Mouse (Mus musculus) liver, embryonic 15.5 days (tissue): ENCODE measurements around the gene Ptbp1. TPM values are rescaled to one million over a fixed set of nuclear protein-coding genes. Genes with fewer than 3 reads are reported as not detected.
A peak's percentile ranks its signal among the peaks of the same experiment; 100 is the strongest.

ENCODE experiments used
- ATAC-seq: fragments of 200-750 bp; cut with Nextera tagmentation; 2 replicates; pipeline ENCODE4 v1.8.0; 2017; ENCODE audit warnings: moderate number of reproducible peaks, mild to moderate bottlenecking, moderate library complexity; ENCODE audit not compliant: insufficient read depth
- H3K27ac ChIP-seq: fragments of 300-500 bp; sonication (generic); replicated peaks from 2 replicates; pipeline ENCODE4 v1.5.1; 2015; ENCODE audit warnings: mild to moderate bottlenecking, inconsistent platforms
- H3K27me3 ChIP-seq: fragments of 300-500 bp; sonication (generic); 2 replicates; pipeline ENCODE4 v1.6.1; 2015; ENCODE audit warnings: mild to moderate bottlenecking, inconsistent platforms
- H3K36me3 ChIP-seq: fragments of 300-500 bp; sonication (generic); replicated peaks from 2 replicates; pipeline ENCODE4 v1.6.1; 2015; ENCODE audit warnings: moderate library complexity, mild to moderate bottlenecking, inconsistent platforms
- H3K4me1 ChIP-seq: fragments of 300-500 bp; sonication (generic); replicated peaks from 2 replicates; pipeline ENCODE4 v1.6.1; 2015; ENCODE audit warnings: inconsistent platforms
- H3K4me2 ChIP-seq: fragments of 300-500 bp; sonication (generic); 2 replicates; pipeline ENCODE4 v1.6.1; 2015; ENCODE audit warnings: moderate library complexity, mild to moderate bottlenecking, inconsistent platforms
- H3K4me3 ChIP-seq: fragments of 300-500 bp; sonication (generic); replicated peaks from 2 replicates; pipeline ENCODE4 v1.5.1; 2015; ENCODE audit warnings: mild to moderate bottlenecking, inconsistent platforms
- H3K9ac ChIP-seq: fragments of 300-500 bp; sonication (generic); 2 replicates; pipeline ENCODE4 v1.6.1; 2015; ENCODE audit warnings: moderate library complexity, mild to moderate bottlenecking, inconsistent platforms
- H3K9me3 ChIP-seq: fragments of 300-500 bp; sonication (generic); replicated peaks from 2 replicates; pipeline ENCODE4 v1.6.1; 2016; ENCODE audit warnings: inconsistent platforms
- WGBS: fragments of 180-500 bp; shearing (Covaris S2); methylation state at CpG from one replicate; pipeline ENCODE4 v1.1.7; 2015; ENCODE audit warnings: mixed read lengths; ENCODE audit not compliant: insufficient replicate concordance; 5-methylcytosine and 5-hydroxymethylcytosine counted together
- polyA plus RNA-seq: library from polyadenylated mRNA; unstranded; fragments of >200 nt; fragmentation: Nextera tagmentation; extraction: Ambion mirVana; gene quantifications from 2 replicates; pipeline ENCODE4 v1.2.1, GENCODE M21; 2015

Ptbp1 gene
- 120 and 133 TPM in 2 replicates for polyA plus RNA-seq

DNA sequence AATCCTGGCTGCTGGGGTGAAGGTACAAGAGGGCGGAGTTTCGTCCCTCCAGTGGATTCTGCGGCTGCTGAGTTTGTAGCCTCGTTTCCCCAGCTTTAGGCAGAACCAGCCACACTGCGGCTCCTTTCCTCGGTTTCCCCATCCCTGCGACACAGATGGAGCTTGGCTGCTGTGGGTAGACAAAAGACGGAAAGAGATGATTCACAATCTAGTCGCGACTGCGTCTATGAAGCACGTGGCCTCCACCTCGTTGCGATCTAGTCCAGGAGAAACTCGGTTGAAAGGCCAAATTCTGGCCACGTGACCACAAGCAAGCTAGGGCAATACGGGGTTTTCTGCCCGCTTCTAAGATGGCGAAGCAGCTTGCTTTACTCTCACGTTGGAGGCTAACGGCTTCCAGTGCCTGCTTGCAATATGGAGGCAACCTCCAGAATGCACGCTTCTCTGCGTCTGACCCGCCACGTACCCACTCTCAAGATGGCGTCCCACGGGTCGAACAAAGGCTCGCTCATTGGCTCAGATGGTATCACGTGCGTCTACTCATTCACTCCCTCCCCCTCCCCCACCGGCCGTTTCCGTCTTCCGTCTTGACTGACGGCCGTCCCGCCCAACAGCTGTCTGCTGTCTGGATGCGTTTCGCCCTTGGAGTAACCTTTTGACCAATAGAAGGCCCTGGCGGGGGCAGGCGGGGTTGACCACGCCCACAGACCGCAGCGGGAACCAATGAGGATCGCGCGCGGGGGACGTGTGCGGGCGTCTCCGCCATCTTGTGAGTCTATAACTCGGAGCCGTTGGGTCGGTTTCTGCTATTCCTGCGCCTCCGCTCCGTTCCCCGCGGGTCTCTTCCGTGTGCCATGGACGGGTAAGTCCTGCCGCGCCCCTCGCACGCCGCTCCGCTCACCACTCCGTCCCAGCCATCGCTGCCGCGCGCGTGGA is at the start of gene Ptbp1:
Gene Ptbp1, plus strand, starts transcription at position 568 of the 936 bp plus-strand sequence.
- Histone ChIP-seq H3K36me3 (peaks cover 30% of the 10 kb centered on the region), H3K27ac (peak within 1 kb of the TSS; percentile 97), H3K9me3 (no peaks in the 10 kb centered on the region), H3K9ac (peak within 1 kb of the TSS; percentile 93), H3K27me3 (no peaks in the 10 kb centered on the region), H3K4me3 (peak within 1 kb of the TSS; percentile 97), H3K4me2 (peak within 1 kb of the TSS; percentile 98), H3K4me1 (peaks cover 75% of the 10 kb centered on the region)
- under 1% methylated on average over 75 of the region's 75 CpGs for WGBS
- peak; percentile 89 for ATAC-seq

- no peak for ATAC-seq
- no peak overlapping the region for H3K27ac ChIP-seq
- WGBS = 44% methylated on average over 11 of the region's 11 CpGs
- no peak overlapping the region for H3K9ac ChIP-seq
- no peaks in the 10 kb centered on the region for H3K9me3 ChIP-seq
- H3K27me3 ChIP-seq = no peaks in the 10 kb centered on the region
- H3K36me3 ChIP-seq = no peaks in the 10 kb centered on the region
- H3K4me3 ChIP-seq = no peak overlapping the region
- no peak overlapping the region for H3K4me2 ChIP-seq
- peaks cover 58% of the 10 kb centered on the region for H3K4me1 ChIP-seq
These were observed 48.6 kb upstream of the Ptbp1 start for GRCm38 (mm10) chr10:79805636-79806035.

- Histone ChIP-seq H3K4me2 (no peak overlapping the region), H3K9ac (no peak overlapping the region)
- 70% methylated on average over 9 of the region's 9 CpGs for WGBS
These were observed 47.9 kb upstream of the Ptbp1 start for GRCm38 (mm10) chr10:79806331-79806730.

GRCm38 (mm10) chr10:79806972-79807371 is 47.3 kb upstream of the Ptbp1 start:
- no peaks in the 10 kb centered on the region for H3K27me3 ChIP-seq
- H3K9ac ChIP-seq = no peak overlapping the region
- H3K4me3 ChIP-seq = no peak overlapping the region
- H3K4me1 ChIP-seq = peaks cover 56% of the 10 kb centered on the region
- H3K36me3 ChIP-seq = no peaks in the 10 kb centered on the region
- no peak overlapping the region for H3K27ac ChIP-seq
- WGBS = 54% methylated on average over 10 of the region's 10 CpGs
- no peaks in the 10 kb centered on the region for H3K9me3 ChIP-seq
- ATAC-seq = no peak
- no peak overlapping the region for H3K4me2 ChIP-seq

More at GRCm38 (mm10) chr10:79806331-79806730, 47.9 kb upstream of the Ptbp1 start:
- ATAC-seq = no peak
- no peaks in the 10 kb centered on the region for H3K36me3 ChIP-seq
- H3K4me3 ChIP-seq = no peak overlapping the region
- no peaks in the 10 kb centered on the region for H3K9me3 ChIP-seq
- H3K27ac ChIP-seq = no peak overlapping the region
- no peaks in the 10 kb centered on the region for H3K27me3 ChIP-seq
- H3K4me1 ChIP-seq = peaks cover 57% of the 10 kb centered on the region

DNA sequence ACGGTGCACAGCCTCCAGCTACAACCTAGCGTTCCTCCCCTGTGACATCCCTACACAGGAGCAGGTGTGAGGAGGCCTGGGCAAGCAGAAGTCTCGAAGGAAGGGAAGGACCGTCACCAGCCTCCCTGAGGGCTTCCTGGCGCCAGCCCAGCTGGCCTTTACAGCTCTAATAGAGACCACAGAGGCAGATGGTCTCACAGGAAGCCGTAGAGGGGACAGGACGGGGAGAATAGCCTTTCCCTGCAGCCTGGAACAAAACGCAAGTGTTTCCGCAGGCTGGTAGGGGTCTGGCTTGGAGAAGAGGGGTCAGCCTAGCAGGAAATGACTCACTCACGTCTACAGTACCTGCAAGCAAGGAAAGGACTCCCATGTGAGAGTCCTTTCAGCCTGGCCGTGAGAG is 46.4 kb upstream of the Ptbp1 start:
- Histone ChIP-seq H3K27me3 (no peaks in the 10 kb centered on the region), H3K9me3 (no peaks in the 10 kb centered on the region), H3K36me3 (no peaks in the 10 kb centered on the region), H3K27ac (no peak overlapping the region), H3K4me3 (no peak overlapping the region), H3K9ac (no peak overlapping the region), H3K4me1 (peaks cover 53% of the 10 kb centered on the region), H3K4me2 (no peak overlapping the region)
- no peak for ATAC-seq
- 56% methylated on average over 11 of the region's 11 CpGs for WGBS

DNA sequence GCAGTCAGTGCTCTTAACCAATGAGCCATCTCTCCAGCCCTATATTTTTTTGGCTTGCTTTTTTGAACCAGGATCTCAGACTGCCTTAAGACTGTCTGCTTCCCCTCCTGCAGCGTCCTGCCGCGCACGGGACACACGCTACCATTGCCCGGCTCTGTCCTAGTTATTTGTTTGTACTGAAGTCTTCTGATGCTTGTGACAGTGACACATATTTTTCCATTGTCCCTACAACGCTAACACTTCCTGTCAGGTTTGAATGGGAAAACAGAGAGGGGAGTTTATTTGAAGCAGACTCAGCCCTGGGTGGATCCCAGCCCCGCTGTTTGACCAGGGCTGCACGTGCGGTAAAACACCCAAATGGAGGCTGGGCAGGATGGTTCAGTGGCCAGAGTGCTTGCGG is 45.5 kb upstream of the Ptbp1 start:
- Histone ChIP-seq H3K9ac (no peak overlapping the region), H3K36me3 (no peaks in the 10 kb centered on the region), H3K9me3 (no peaks in the 10 kb centered on the region), H3K4me2 (no peak overlapping the region), H3K27ac (no peak overlapping the region), H3K4me3 (no peak overlapping the region), H3K4me1 (peaks cover 44% of the 10 kb centered on the region), H3K27me3 (no peaks in the 10 kb centered on the region)
- 80% methylated on average over 11 of the region's 11 CpGs for WGBS
- no peak for ATAC-seq

DNA sequence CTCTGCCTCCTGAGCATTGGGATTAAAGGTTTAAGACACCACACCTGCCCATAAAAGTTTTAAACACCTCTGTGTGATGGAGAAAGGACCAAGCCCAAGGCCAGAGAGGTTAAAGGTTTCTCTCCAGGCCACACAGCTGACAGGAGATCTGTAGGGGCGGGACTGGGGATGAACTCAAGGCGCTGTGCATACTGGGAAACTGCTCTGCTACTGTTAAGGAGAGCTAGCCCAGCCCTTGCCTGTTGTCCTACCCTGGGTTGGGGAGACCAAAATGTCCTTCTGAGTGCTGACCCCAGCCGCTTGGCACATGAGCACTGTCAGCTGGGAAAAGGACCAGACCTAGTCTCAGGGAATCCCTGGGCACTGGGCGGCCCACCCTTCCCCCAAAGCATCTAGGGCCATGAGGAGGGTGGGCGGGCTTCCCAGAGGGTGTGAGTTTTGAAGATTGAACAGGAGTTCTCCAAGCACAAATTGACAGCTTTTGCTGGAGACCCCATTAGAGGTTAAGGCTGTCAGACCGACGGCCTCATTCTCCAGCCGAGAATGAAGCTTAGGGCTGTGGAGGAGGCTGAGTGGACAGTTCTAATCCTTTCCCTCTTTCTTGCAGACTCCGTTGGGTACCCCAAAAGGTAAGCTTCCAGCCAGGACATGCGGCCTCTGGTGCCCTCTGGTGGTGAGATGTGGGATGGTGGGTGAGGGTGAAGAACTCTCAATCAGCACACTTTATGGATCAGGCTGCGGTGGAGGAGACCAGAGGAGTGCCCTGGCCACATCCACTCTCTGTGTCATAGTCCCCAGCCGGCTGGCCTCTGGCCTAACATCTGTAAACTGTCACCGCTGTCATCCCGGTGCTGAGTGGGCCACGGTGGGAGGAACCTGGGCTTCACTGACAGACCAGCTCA is 42.2 kb upstream of the Ptbp1 start:
- H3K27ac ChIP-seq = no peak overlapping the region
- 22% methylated on average over 15 of the region's 15 CpGs for WGBS
- H3K4me2 ChIP-seq = no peak overlapping the region
- no peak overlapping the region for H3K9ac ChIP-seq
- H3K9me3 ChIP-seq = no peaks in the 10 kb centered on the region
- H3K4me3 ChIP-seq = no peak overlapping the region
- ATAC-seq = 0 out of 2 replicates have a peak, but pooled peaks have one; percentile 21
- no peaks in the 10 kb centered on the region for H3K36me3 ChIP-seq
- peaks cover 22% of the 10 kb centered on the region for H3K4me1 ChIP-seq
- H3K27me3 ChIP-seq = no peaks in the 10 kb centered on the region

DNA sequence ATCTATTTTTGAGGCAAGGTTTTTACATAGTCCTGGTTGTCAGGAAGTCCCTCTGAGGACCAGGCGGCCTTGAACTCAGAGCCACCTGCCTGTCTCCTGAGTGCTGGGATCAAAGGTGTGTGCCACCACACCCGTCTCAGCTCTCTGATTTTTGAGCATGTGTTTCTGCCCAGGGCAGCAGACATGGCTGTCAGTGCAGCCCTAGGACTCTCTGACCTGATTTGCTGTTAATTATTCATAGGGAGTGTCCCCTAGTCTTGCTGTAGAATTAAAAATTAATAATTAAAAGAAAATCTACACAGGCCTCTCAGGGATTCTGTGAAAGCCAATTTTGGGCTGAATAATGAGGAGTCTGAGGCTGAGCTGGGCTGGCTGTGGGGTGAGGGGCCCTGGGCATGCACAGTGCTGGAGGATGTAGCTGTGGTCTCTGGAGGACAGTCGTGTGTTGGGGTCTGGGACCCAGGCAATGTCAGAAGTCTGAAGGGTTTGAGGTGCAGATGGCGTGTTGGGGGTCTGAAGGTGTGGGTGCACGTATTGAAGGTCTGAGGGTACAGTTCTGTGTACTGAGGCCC is 39.9 kb upstream of the Ptbp1 start:
- Histone ChIP-seq H3K27ac (no peak overlapping the region), H3K9ac (no peak overlapping the region), H3K27me3 (no peaks in the 10 kb centered on the region), H3K9me3 (no peaks in the 10 kb centered on the region), H3K4me1 (peaks cover 12% of the 10 kb centered on the region), H3K36me3 (no peaks in the 10 kb centered on the region), H3K4me3 (no peak overlapping the region), H3K4me2 (no peak overlapping the region)
- WGBS = 52% methylated on average over 5 of the region's 5 CpGs
- ATAC-seq = no peak

- H3K4me1 ChIP-seq = peaks cover 11% of the 10 kb centered on the region; the same call in 1 of the 2 replicates
- no peak overlapping the region for H3K4me3 ChIP-seq
- no peak for ATAC-seq
- H3K27me3 ChIP-seq = no peaks in the 10 kb centered on the region
- H3K9me3 ChIP-seq = no peaks in the 10 kb centered on the region
- no peak overlapping the region for H3K9ac ChIP-seq
- no peaks in the 10 kb centered on the region for H3K36me3 ChIP-seq
- WGBS = 73% methylated on average over 12 of the region's 12 CpGs
- H3K27ac ChIP-seq = no peak overlapping the region
- H3K4me2 ChIP-seq = no peak overlapping the region
These were observed 38.3 kb upstream of the Ptbp1 start for GRCm38 (mm10) chr10:79815671-79816494.

- H3K36me3 ChIP-seq = no peaks in the 10 kb centered on the region
- no peak for ATAC-seq
- peaks cover 5% of the 10 kb centered on the region for H3K4me1 ChIP-seq
- H3K4me3 ChIP-seq = no peak overlapping the region
- no peaks in the 10 kb centered on the region for H3K9me3 ChIP-seq
- 50% methylated on average over 2 of the region's 2 CpGs for WGBS
- no peak overlapping the region for H3K9ac ChIP-seq
- H3K27ac ChIP-seq = no peak overlapping the region
- no peaks in the 10 kb centered on the region for H3K27me3 ChIP-seq
- no peak overlapping the region for H3K4me2 ChIP-seq
These were observed 37.1 kb upstream of the Ptbp1 start for GRCm38 (mm10) chr10:79817111-79817510.
